Mouse (Mus musculus) myocyte (in vitro differentiated cells): Measurements from ENCODE around the gene Lpp. TPM values are rescaled to one million over a fixed set of nuclear protein-coding genes. Genes with fewer than 3 reads are reported as not detected.

Experiments used
- H3K27me3 ChIP-seq: one replicate; pipeline ENCODE4 v1.6.1; 2011; ENCODE audit not compliant: control insufficient read depth, insufficient read depth, insufficient read length
- H3K36me3 ChIP-seq: one replicate; pipeline ENCODE4 v1.6.1; 2011; ENCODE audit not compliant: control insufficient read depth, insufficient read depth
- H3K4me2 ChIP-seq: one replicate; pipeline ENCODE4 v1.6.1; 2011; ENCODE audit warnings: low read depth, control low read depth
- H3K4me3 ChIP-seq: one replicate; pipeline ENCODE4 v1.5.1; 2011; ENCODE audit warnings: mild to moderate bottlenecking, control low read depth, moderate library complexity
- H3K79me2 ChIP-seq: one replicate; pipeline ENCODE4 v1.6.1; 2011; ENCODE audit not compliant: control insufficient read depth, insufficient read depth
- H3ac ChIP-seq: one replicate; pipeline ENCODE4 v1.6.1; 2011; ENCODE audit not compliant: control insufficient read depth, insufficient read length
- CEBPB ChIP-seq: IDR thresholded peaks from 2 replicates; pipeline ENCODE4 v1.6.1; 2011; ENCODE audit warnings: mild to moderate bottlenecking, moderate library complexity; ENCODE audit not compliant: poor library complexity, insufficient read depth, severe bottlenecking
- E2F4 ChIP-seq: IDR thresholded peaks from one replicate; pipeline ENCODE4 v1.6.1; 2011; ENCODE audit warnings: mild to moderate bottlenecking, control low read depth, moderate library complexity; ENCODE audit not compliant: insufficient read depth
- MAX ChIP-seq: IDR thresholded peaks from one replicate; pipeline ENCODE4 v1.6.1; 2011; ENCODE audit warnings: low read depth, mild to moderate bottlenecking, control low read depth
- MYOD1 ChIP-seq, 3 experiments: IDR thresholded peaks; one replicate each; pipeline ENCODE4 v1.6.1; 2011; ENCODE audit warnings: control low read depth in 2 of 3, low read depth in 2 of 3, mild to moderate bottlenecking in 2 of 3, moderate library complexity in 1 of 3; ENCODE audit not compliant: insufficient read length in 2 of 3, control insufficient read depth in 1 of 3
- MYOG ChIP-seq, 3 experiments: IDR thresholded peaks; one replicate each; pipeline ENCODE4 v1.6.1; 2011; ENCODE audit warnings: control low read depth in 2 of 3, low read depth in 2 of 3, mild to moderate bottlenecking in 2 of 3; ENCODE audit not compliant: insufficient read length in 2 of 3, control insufficient read depth in 1 of 3, insufficient read depth in 1 of 3
- POLR2A ChIP-seq: IDR thresholded peaks from one replicate; pipeline ENCODE4 v1.6.1; 2011; ENCODE audit warnings: low read depth, mild to moderate bottlenecking, control low read depth, moderate library complexity; ENCODE audit not compliant: insufficient read length
- POLR2AphosphoS2 ChIP-seq: IDR thresholded peaks from one replicate; pipeline ENCODE4 v1.6.1; 2011; ENCODE audit warnings: low read depth, control low read depth; ENCODE audit not compliant: insufficient read length
- REST ChIP-seq: IDR thresholded peaks from one replicate; pipeline ENCODE4 v1.6.1; 2011; ENCODE audit warnings: mild to moderate bottlenecking, control low read depth, moderate library complexity; ENCODE audit not compliant: insufficient read depth, insufficient read length
- SRF ChIP-seq: IDR thresholded peaks from one replicate; pipeline ENCODE4 v1.6.1; 2011; ENCODE audit warnings: low read depth; ENCODE audit not compliant: control insufficient read depth, insufficient read length
- TCF12 ChIP-seq: IDR thresholded peaks from one replicate; pipeline ENCODE4 v1.6.1; 2011; ENCODE audit warnings: mild to moderate bottlenecking, control low read depth; ENCODE audit not compliant: poor library complexity, insufficient read depth, severe bottlenecking
- TCF3 ChIP-seq: IDR thresholded peaks from one replicate; pipeline ENCODE4 v1.6.1; 2011; ENCODE audit warnings: low read depth, control low read depth; ENCODE audit not compliant: insufficient read length
- USF1 ChIP-seq: IDR thresholded peaks from one replicate; pipeline ENCODE4 v1.6.1; 2011; ENCODE audit warnings: low read depth, mild to moderate bottlenecking, control low read depth, moderate library complexity
- polyA plus RNA-seq: library from polyadenylated mRNA; unstranded; fragments of >200 nt; fragmentation: generic; extraction: Trizol; gene quantifications from one replicate; pipeline ENCODE4 v1.2.1, GENCODE M21; 2012; ENCODE audit warnings: missing spikeins

Gene Lpp
- polyA plus RNA-seq, 1 experiment, result 4.8 TPM

- TF ChIP-seq CEBPB, result no peak
- TF ChIP-seq E2F4, result no peak
- TF ChIP-seq POLR2AphosphoS2, result no peak
- no peak for TF ChIP-seq POLR2A
- TF ChIP-seq MYOD1 (IDR thresholded peaks at IDR 0.05; ENCODE audit: control insufficient read depth in 1 of 3, insufficient read length in 2 of 3, low read depth in 2 of 3), result no peak
- TF ChIP-seq TCF12, result no peak
- no peak for TF ChIP-seq MYOG (IDR thresholded peaks at IDR 0.05; ENCODE audit: control insufficient read depth in 1 of 3, insufficient read depth in 1 of 3, insufficient read length in 2 of 3, low read depth in 2 of 3)
- no peak for TF ChIP-seq USF1
- no peak for TF ChIP-seq REST
- no peak for TF ChIP-seq SRF
- TF ChIP-seq TCF3, result no peak
- TF ChIP-seq MAX, result no peak
- Histone ChIP-seq H3K36me3 (no peaks in the 10 kb centered on the region), H3K27me3 (no peaks in the 10 kb centered on the region), H3ac (no peak overlapping the region), H3K4me3 (no peak overlapping the region), H3K79me2 (peaks cover 63% of the 10 kb centered on the region), H3K4me2 (no peak overlapping the region)
Measured at GRCm38 (mm10) chr16:24509813-24510166, 116.5 kb downstream of the Lpp start.

- H3K36me3 ChIP-seq, result no peaks in the 10 kb centered on the region
- peaks cover 58% of the 10 kb centered on the region for H3K79me2 ChIP-seq
- H3ac ChIP-seq, result no peak overlapping the region
- no peaks in the 10 kb centered on the region for H3K27me3 ChIP-seq
- no peak overlapping the region for H3K4me3 ChIP-seq
- TF ChIP-seq CEBPB, result no peak
- no peak overlapping the region for H3K4me2 ChIP-seq
Measured at GRCm38 (mm10) chr16:24513228-24513627, 119.9 kb downstream of the Lpp start.

- no peak overlapping the region for H3ac ChIP-seq
- no peaks in the 10 kb centered on the region for H3K36me3 ChIP-seq
- TF ChIP-seq MAX (no peak), POLR2AphosphoS2 (no peak), TCF3 (no peak), USF1 (no peak), TCF12 (no peak), REST (no peak), CEBPB (no peak), E2F4 (no peak), MYOG (IDR thresholded peaks at IDR 0.05; ENCODE audit: control insufficient read depth in 1 of 3, insufficient read depth in 1 of 3, insufficient read length in 2 of 3, low read depth in 2 of 3) (no peak), MYOD1 (IDR thresholded peaks at IDR 0.05; ENCODE audit: control insufficient read depth in 1 of 3, insufficient read length in 2 of 3, low read depth in 2 of 3) (no peak), SRF (no peak), POLR2A (no peak)
- H3K4me3 ChIP-seq, result no peak overlapping the region
- H3K4me2 ChIP-seq, result peak overlapping the region; percentile 78
- peaks cover 49% of the 10 kb centered on the region for H3K79me2 ChIP-seq
- no peaks in the 10 kb centered on the region for H3K27me3 ChIP-seq
Measured at GRCm38 (mm10) chr16:24514802-24515727, 121.8 kb downstream of the Lpp start.

DNA sequence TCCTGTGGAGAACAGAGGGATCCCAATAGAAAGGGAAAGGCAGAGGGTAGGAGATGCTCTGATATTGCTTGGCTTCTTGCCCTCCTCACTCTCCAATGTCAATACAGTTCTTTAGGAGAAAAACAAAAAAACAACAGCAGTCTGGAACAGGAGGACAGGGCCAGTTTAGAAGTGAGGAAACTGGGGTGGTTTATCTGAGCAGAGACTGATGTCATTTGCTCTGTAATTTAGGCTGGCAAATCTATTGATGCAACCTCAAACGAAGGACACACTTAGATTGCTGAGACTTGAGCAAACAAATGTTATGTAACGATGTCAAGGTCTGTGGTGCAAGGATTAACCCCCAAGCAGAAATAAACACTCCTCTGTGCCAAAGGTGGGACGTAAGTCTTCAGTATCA is 123.7 kb downstream of the Lpp start:
- H3K4me2 ChIP-seq, result no peak overlapping the region
- no peak for TF ChIP-seq E2F4
- TF ChIP-seq CEBPB, result no peak
- no peak for TF ChIP-seq TCF12

DNA sequence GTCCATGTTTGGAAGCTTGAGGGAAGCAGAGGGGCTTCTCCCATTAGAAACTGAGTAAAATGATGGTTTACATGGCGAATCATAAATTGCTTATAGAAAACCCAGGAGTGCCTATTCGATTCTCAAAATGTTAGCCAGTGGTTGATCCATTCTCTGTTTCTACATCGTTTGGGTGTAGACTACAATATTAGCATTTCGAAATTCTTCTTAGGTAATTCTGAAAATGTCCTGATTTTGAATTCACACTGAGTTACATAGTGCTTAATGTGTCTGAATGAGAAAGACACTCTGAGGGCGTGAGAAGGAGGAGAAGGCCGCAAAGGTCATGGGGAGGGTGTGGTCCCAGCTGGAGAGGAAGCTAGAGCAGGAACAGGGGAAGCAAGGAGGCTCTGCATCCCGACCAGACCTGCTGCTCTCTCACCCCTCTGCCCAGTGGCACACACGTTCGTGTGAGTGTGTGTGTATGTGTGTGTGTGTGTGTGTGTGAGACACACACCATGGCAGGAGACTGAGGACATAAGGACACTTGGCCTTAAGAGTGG is 124.3 kb downstream of the Lpp start:
- no peak overlapping the region for H3K4me3 ChIP-seq
- no peaks in the 10 kb centered on the region for H3K27me3 ChIP-seq
- H3K36me3 ChIP-seq, result no peaks in the 10 kb centered on the region
- no peak overlapping the region for H3ac ChIP-seq
- peaks cover 53% of the 10 kb centered on the region for H3K79me2 ChIP-seq
- TF ChIP-seq USF1 (no peak), MYOG (IDR thresholded peaks at IDR 0.05; ENCODE audit: control insufficient read depth in 1 of 3, insufficient read depth in 1 of 3, insufficient read length in 2 of 3, low read depth in 2 of 3) (no peak), MAX (no peak), E2F4 (no peak), TCF12 (no peak), REST (no peak), POLR2A (no peak), POLR2AphosphoS2 (no peak), TCF3 (no peak), MYOD1 (IDR thresholded peaks at IDR 0.05; ENCODE audit: control insufficient read depth in 1 of 3, insufficient read length in 2 of 3, low read depth in 2 of 3) (no peak), CEBPB (no peak)
- no peak overlapping the region for H3K4me2 ChIP-seq

More for the DNA sequence above, 123.7 kb downstream of the Lpp start:
- Histone ChIP-seq H3K79me2 (peaks cover 53% of the 10 kb centered on the region), H3K4me3 (no peak overlapping the region), H3K36me3 (no peaks in the 10 kb centered on the region), H3K27me3 (no peaks in the 10 kb centered on the region), H3ac (no peak overlapping the region)
